Mouse (Mus musculus) CD4-positive naive resting alpha-beta T cell, adult 57 days (primary cell): ENCODE data around the gene Olfr1260. TPM values are rescaled to one million over a fixed set of nuclear protein-coding genes. Genes with fewer than 3 reads are reported as not detected.

ENCODE experiments used
- total RNA-seq: library from RNA; stranded (reverse); gene quantifications from one replicate; pipeline ENCODE4 v1.2.4, GENCODE M21; 2023

Gene Olfr1260
- total RNA-seq: not detected

DNA sequence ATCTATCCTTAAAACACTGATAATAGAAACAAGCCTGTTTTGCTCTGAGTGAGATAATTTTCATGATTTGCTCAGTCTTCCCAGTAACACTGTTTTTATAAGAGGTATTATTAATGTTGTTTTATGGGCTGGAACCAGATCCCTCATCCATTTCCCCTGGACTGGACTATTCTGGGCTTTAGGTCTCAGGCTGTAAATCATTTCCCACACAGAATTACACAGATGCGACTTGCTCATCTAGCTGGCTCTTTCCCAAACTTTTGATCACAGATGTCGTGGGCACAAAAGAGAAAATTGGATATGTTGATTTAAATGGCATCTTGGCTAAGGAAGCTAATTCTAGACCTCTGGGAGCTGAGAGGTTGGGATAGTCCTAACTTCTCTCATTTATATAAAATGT, at the start of gene Olfr1260:
Gene Olfr1260, plus strand, starts transcription at position 157 of the 400 bp plus-strand sequence.

DNA sequence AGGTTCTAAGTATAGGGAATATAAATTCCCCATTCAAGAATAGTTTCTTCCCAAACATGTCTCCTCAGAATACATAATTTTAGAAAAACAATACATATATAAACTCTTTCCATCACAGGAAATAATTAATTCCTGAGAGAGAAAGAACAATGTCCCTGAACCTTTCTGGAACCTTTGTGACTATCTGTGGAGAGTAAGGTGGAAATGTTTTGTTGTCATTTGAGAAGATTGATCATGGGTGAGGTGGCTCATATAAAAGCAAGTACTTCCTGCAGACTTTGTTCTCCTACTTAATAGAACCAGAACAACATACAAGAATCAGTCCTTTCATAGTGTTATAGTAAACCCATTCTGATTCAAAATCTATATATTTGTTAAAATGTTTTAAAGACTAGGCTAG, 47.1 kb upstream of the Olfr1260 start, which contains the start of gene Olfr1258:
Gene Olfr1258, plus strand, starts transcription at position 301 of the 400 bp plus-strand sequence.

DNA sequence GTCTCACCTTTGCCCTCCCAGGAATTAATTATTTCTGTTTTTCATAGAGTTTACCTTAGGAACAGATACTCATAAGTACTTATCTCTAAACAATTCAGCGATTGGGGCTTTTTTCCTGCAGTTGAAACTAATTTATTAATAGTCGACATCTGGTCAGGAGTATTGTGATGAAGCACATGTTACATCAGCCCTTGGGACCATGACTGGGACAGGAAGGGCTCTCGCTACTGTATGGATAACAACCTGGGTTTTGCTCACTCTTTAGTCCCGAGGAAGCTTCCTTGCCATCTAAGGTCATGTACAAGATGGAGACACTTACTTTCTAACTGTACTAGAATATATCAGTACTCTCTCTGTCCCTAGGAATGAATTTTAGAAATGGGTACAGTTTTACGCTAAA, 25.6 kb upstream of the Olfr1260 start, which contains the start of gene Olfr1259:
Gene Olfr1259, minus strand, starts transcription at position 101 of the 400 bp plus-strand sequence.

GRCm38 (mm10) chr2:89990921-89991320, 16.8 kb downstream of the Olfr1260 start, which contains the start of gene Olfr1261:
Olfr1261 (plus strand) TSS chr2:89991221.

DNA sequence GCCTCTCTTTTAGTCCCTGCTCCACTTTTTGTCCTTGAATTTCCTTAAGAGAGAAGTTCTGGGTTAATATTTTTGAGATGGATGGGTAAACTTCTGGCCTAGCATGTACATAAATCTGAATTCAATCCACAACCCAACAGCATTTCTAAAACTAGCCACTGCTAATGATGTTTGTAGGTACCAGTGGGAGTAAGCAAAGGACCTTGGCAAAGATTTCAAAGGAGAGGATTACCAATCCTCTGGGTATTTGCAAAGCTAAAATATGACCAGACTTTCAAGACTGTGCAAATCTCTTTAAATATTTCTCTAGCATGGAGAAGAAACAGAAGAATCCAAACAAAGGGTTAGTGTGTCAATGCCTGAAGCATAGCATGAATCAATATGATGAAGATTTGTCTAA, 25.7 kb downstream of the Olfr1260 start, which contains the start of gene Olfr1262:
Gene Olfr1262, plus strand, starts transcription at position 301 of the 400 bp plus-strand sequence.

GRCm38 (mm10) chr2:90011831-90012230, 37.7 kb downstream of the Olfr1260 start, which contains the start of gene Olfr1263:
Olfr1263 (plus strand) TSS chr2:90012131.

GRCm38 (mm10) chr2:90025477-90025876, 51.3 kb downstream of the Olfr1260 start, which contains the start of gene Olfr1264:
Olfr1264 (minus strand) TSS chr2:90025577.

Other genes starting within 250 kb of the Olfr1260 start
- gene Olfr1252, start 249.3 kb upstream of the Olfr1260 start, total RNA-seq: not detected
- not detected for gene Olfr1253, start 217.2 kb upstream of the Olfr1260 start, total RNA-seq
- gene Olfr1254, start 180.7 kb upstream of the Olfr1260 start, total RNA-seq: not detected
- not detected for gene Olfr1255, start 162.3 kb upstream of the Olfr1260 start, total RNA-seq
- gene Olfr1256, start 132.8 kb upstream of the Olfr1260 start, total RNA-seq: not detected
- gene Olfr48, start 126.1 kb upstream of the Olfr1260 start, total RNA-seq: not detected
- gene Olfr1257, start 95.9 kb upstream of the Olfr1260 start, total RNA-seq: not detected
- not detected for gene Olfr1258, start 47.0 kb upstream of the Olfr1260 start, total RNA-seq
- gene Olfr1259, start 25.7 kb upstream of the Olfr1260 start, total RNA-seq: not detected
- not detected for gene Olfr1261, start 16.9 kb downstream of the Olfr1260 start, total RNA-seq
- gene Olfr1262, start 25.8 kb downstream of the Olfr1260 start, total RNA-seq: not detected
- gene Olfr1263, start 37.8 kb downstream of the Olfr1260 start, total RNA-seq: not detected
- gene Olfr1264, start 51.2 kb downstream of the Olfr1260 start, total RNA-seq: not detected
- gene Olfr1265, start 61.0 kb downstream of the Olfr1260 start, total RNA-seq: not detected
- not detected for gene Olfr140, start 89.3 kb downstream of the Olfr1260 start, total RNA-seq
- gene Olfr1269, start 147.1 kb downstream of the Olfr1260 start, total RNA-seq: not detected
- gene Olfr32, start 168.0 kb downstream of the Olfr1260 start, total RNA-seq: not detected
- not detected for gene Olfr1270, start 178.8 kb downstream of the Olfr1260 start, total RNA-seq